Mouse (Mus musculus): Measurements from ENCODE around the gene Abi1. TPM values are rescaled to one million over a fixed set of nuclear protein-coding genes. Genes with fewer than 3 reads are reported as not detected.
"Not testable (repeated sequence)": the region's sequence is repeated elsewhere in the genome, so short reads cannot be mapped to it uniquely, and the experiment has no call there.

The Abi1 gene
- polyA plus RNA-seq, 1 experiment from 2014 or later, result 43.7 TPM

DNA sequence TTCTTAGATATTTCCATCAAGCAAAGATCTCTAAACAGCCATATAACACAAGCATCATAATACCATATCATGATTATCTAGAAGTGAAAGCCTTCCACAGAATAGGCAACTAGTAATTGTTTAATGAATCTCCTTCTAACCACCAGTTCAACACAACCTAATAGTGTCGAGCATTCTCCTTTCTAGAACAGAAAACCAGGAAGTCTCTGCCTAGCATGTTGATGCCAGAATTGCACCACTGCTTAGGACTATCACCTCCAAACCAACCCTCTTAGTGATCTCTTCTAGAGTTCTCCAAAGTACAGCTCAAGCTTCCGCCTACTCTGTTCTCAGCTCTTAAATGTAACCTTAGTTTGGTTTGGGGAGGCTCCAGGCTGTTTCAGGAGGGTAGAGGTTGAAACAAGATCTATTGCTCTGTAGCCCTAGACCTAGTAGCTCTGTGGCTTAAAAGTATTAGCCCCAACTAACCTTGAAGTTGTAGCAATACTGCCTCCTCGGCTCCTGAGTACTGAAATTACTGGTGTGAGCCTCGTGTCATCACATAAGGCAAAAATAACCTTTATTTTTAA is 16.2 kb downstream of the Abi1 start:
- 91% methylated on average over 4 of the region's 4 CpGs for WGBS
- Histone ChIP-seq H3K27ac (replicated peaks; ENCODE audit: low read depth, low read length) (no peak overlapping the region), H3K9ac (ENCODE audit: low read length) (no peak overlapping the region), H3K27me3 (ENCODE audit: control insufficient read depth, insufficient read depth, low read length) (no peaks in the 10 kb centered on the region), H3K4me3 (ENCODE audit: low read depth, low read length) (no peak overlapping the region), H3K36me3 (ENCODE audit: control insufficient read depth, insufficient read depth, low read length) (no peaks in the 10 kb centered on the region), H3K9me3 (ENCODE audit: control insufficient read depth, low read length) (no peaks in the 10 kb centered on the region), H3K4me1 (ENCODE audit: control insufficient read depth, insufficient read depth, low read length) (no peaks in the 10 kb centered on the region), H3K4me2 (ENCODE audit: low read depth, severe bottlenecking) (no peak overlapping the region)
- DNase-seq (ENCODE audit: low spot score), result no peak
- no peak for ATAC-seq (ENCODE audit: insufficient number of reproducible peaks, low FRiP score, low TSS enrichment, low read depth)

DNA sequence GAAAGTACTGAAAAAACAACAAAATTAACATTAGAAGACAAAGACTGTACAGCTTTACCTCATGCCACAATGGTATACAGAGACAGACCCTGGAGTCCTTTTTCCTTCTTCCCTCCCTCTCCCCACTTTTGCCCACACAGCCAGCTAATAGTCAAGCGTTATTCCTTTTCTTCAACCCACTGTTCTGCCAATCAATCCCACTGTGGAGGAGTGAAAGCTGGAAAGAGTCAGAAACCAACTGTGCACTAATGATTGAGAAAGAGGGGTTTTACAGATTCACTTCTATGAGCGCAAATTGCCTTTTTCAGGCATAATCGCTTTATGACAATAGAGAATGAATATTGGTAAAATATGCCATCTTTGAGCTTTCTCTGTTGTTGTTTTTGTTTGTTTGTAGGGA is 17.0 kb downstream of the Abi1 start:
- WGBS, result 90% methylated on average over 3 of the region's 3 CpGs
- Histone ChIP-seq H3K27me3 (ENCODE audit: control insufficient read depth, insufficient read depth, low read length) (no peaks in the 10 kb centered on the region), H3K4me3 (ENCODE audit: low read depth, low read length) (no peak overlapping the region), H3K4me2 (ENCODE audit: low read depth, severe bottlenecking) (no peak overlapping the region), H3K36me3 (ENCODE audit: control insufficient read depth, insufficient read depth, low read length) (no peaks in the 10 kb centered on the region), H3K9me3 (ENCODE audit: control insufficient read depth, low read length) (no peaks in the 10 kb centered on the region), H3K9ac (ENCODE audit: low read length) (no peak overlapping the region), H3K27ac (replicated peaks; ENCODE audit: low read depth, low read length) (no peak overlapping the region), H3K4me1 (ENCODE audit: control insufficient read depth, insufficient read depth, low read length) (no peaks in the 10 kb centered on the region)
- no peak for ATAC-seq (ENCODE audit: insufficient number of reproducible peaks, low FRiP score, low TSS enrichment, low read depth)
- DNase-seq (ENCODE audit: low spot score), result no peak

DNA sequence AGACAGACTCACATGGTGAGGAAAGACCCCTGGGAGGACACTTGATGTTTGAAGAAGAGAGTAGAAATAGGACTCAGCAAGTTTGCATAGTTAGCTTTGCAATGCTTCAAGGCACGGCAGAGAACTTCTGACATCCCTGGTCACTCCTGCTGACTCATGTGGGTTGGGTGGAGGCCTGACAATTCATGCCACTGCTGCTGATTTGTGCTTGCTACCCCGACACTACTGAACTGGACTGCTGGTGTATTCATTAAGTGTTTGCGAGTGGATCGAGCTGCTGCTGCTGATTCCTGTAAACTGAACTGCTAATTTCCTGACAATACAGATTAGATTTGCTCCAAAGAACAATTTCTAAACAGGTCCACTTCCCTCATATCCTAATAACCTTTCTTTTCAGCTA is 18.3 kb downstream of the Abi1 start:
- no peaks in the 10 kb centered on the region for H3K27me3 ChIP-seq (ENCODE audit: control insufficient read depth, insufficient read depth, low read length)
- 66% methylated on average over 4 of the region's 4 CpGs for WGBS

DNA sequence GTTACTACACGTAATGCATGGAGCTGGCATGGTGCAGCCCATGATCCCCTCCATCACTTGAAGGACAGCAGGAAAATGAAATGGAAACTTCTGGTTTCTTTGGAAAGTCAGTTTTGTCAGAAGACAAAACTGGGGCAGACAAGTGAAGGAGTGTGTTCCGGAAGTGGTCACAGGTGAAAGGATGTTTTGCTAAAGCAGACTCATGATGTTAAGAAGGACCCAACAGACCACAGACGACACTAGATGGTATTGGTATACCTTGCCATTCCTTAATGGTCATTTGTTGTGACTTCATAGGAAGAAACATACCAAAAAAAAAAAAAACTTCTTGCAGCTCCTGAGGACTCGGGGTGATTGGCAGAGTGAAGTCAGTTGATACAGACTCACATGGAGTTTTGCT is 18.7 kb downstream of the Abi1 start:
- Histone ChIP-seq H3K27me3 (ENCODE audit: control insufficient read depth, insufficient read depth, low read length) (no peaks in the 10 kb centered on the region), H3K9ac (ENCODE audit: low read length) (no peak overlapping the region), H3K27ac (replicated peaks; ENCODE audit: low read depth, low read length) (no peak overlapping the region), H3K9me3 (ENCODE audit: control insufficient read depth, low read length) (no peaks in the 10 kb centered on the region), H3K4me1 (ENCODE audit: control insufficient read depth, insufficient read depth, low read length) (no peaks in the 10 kb centered on the region), H3K36me3 (ENCODE audit: control insufficient read depth, insufficient read depth, low read length) (no peaks in the 10 kb centered on the region), H3K4me2 (ENCODE audit: low read depth, severe bottlenecking) (no peak overlapping the region), H3K4me3 (ENCODE audit: low read depth, low read length) (no peak overlapping the region)
- 90% methylated on average over 4 of the region's 4 CpGs for WGBS
- ATAC-seq (ENCODE audit: insufficient number of reproducible peaks, low FRiP score, low TSS enrichment, low read depth), result no peak
- no peak for DNase-seq (ENCODE audit: low spot score)

More for the DNA sequence above, 18.3 kb downstream of the Abi1 start:
- no peak for ATAC-seq (ENCODE audit: insufficient number of reproducible peaks, low FRiP score, low TSS enrichment, low read depth)
- H3K36me3 ChIP-seq (ENCODE audit: control insufficient read depth, insufficient read depth, low read length), result no peaks in the 10 kb centered on the region
- H3K27ac ChIP-seq (replicated peaks; ENCODE audit: low read depth, low read length), result no peak overlapping the region
- H3K4me2 ChIP-seq (ENCODE audit: low read depth, severe bottlenecking), result no peak overlapping the region
- no peak overlapping the region for H3K4me3 ChIP-seq (ENCODE audit: low read depth, low read length)
- H3K9ac ChIP-seq (ENCODE audit: low read length), result no peak overlapping the region
- H3K9me3 ChIP-seq (ENCODE audit: control insufficient read depth, low read length), result no peaks in the 10 kb centered on the region
- no peaks in the 10 kb centered on the region for H3K4me1 ChIP-seq (ENCODE audit: control insufficient read depth, insufficient read depth, low read length)
- no peak for DNase-seq (ENCODE audit: low spot score)

DNA sequence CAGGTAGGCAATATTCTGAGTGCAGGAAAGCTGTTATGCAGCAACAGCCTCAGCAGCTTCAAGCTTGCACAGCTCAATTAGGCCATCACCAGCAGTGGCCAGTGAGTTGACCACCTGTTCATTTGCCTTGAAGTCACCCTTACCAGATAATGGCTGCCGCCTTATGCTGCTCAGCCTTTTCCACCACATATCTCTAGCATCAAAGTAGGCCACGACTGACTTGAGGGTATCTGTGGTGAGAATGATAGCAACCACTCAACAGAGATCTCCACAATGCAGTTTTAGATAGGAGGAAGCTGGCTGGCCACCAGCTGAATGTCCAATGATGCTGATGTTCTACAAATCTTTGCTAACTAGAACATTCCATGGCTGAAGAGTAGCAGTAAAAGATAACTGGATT is 20.9 kb downstream of the Abi1 start:
- ATAC-seq (ENCODE audit: insufficient number of reproducible peaks, low FRiP score, low TSS enrichment, low read depth), result no peak
- Histone ChIP-seq H3K36me3 (ENCODE audit: control insufficient read depth, insufficient read depth, low read length) (no peaks in the 10 kb centered on the region), H3K27ac (replicated peaks; ENCODE audit: low read depth, low read length) (no peak overlapping the region), H3K4me1 (ENCODE audit: control insufficient read depth, insufficient read depth, low read length) (no peaks in the 10 kb centered on the region), H3K9ac (ENCODE audit: low read length) (no peak overlapping the region), H3K4me3 (ENCODE audit: low read depth, low read length) (no peak overlapping the region), H3K27me3 (ENCODE audit: control insufficient read depth, insufficient read depth, low read length) (no peaks in the 10 kb centered on the region), H3K9me3 (ENCODE audit: control insufficient read depth, low read length) (no peaks in the 10 kb centered on the region), H3K4me2 (ENCODE audit: low read depth, severe bottlenecking) (no peak overlapping the region)
- DNase-seq (ENCODE audit: low spot score), result no peak
- 91% methylated on average over 2 of the region's 2 CpGs for WGBS

DNA sequence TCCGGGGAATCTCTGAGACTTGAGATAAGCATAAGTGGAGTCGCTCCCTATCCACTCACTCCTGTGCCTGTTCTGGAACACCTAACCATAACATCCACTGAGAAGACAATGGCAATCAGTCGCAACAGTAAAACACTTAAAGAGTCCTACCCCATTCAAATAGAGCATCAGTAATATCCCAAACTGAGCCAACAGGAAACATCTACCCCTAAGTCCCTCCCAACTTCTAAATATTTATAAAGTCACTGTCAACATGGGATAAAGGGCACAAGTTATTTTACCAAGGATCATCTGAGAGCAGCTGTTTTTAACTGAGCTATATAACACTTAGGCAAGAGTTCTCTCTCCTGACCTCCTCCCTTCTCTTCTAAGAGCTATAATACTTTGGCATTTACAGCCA is 23.9 kb downstream of the Abi1 start:
- WGBS, result 82% methylated on average over 3 of the region's 3 CpGs

DNA sequence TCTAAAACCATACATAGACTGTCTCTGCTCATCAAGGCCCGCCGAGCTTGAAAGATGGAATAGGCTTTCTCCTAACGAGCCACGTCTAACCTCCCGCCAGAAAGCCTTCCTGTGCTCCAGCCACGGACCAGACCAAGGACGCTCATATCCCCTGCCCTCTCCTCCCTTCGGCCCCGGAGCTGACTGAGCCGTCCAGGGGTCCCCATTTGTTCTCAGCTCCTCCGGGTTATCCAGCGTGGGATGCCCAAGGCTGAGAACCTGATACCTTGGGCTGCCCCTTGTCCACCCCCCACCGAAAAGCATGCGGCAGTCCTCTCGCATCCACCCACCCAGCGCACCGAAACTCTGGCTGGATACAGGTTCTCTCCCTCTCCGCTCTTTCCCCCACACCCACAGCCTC is 24.7 kb downstream of the Abi1 start:
- Histone ChIP-seq H3K4me1 (ENCODE audit: control insufficient read depth, insufficient read depth, low read length) (no peaks in the 10 kb centered on the region), H3K4me2 (ENCODE audit: low read depth, severe bottlenecking) (no peak overlapping the region), H3K27me3 (ENCODE audit: control insufficient read depth, insufficient read depth, low read length) (no peaks in the 10 kb centered on the region), H3K9me3 (ENCODE audit: control insufficient read depth, low read length) (no peaks in the 10 kb centered on the region), H3K4me3 (ENCODE audit: low read depth, low read length) (no peak overlapping the region), H3K9ac (ENCODE audit: low read length) (no peak overlapping the region), H3K36me3 (ENCODE audit: control insufficient read depth, insufficient read depth, low read length) (no peaks in the 10 kb centered on the region), H3K27ac (replicated peaks; ENCODE audit: low read depth, low read length) (no peak overlapping the region)
- WGBS, result 42% methylated on average over 18 of the region's 18 CpGs
- DNase-seq (ENCODE audit: low spot score) (peak; percentile 18), ATAC-seq (ENCODE audit: insufficient number of reproducible peaks, low FRiP score, low TSS enrichment, low read depth) (no peak)

More for the DNA sequence above, 23.9 kb downstream of the Abi1 start:
- H3K27ac ChIP-seq (replicated peaks; ENCODE audit: low read depth, low read length), result no peak overlapping the region
- H3K36me3 ChIP-seq (ENCODE audit: control insufficient read depth, insufficient read depth, low read length), result no peaks in the 10 kb centered on the region
- H3K9ac ChIP-seq (ENCODE audit: low read length), result no peak overlapping the region
- DNase-seq (ENCODE audit: low spot score) (no peak), ATAC-seq (ENCODE audit: insufficient number of reproducible peaks, low FRiP score, low TSS enrichment, low read depth) (no peak)
- H3K9me3 ChIP-seq (ENCODE audit: control insufficient read depth, low read length), result no peaks in the 10 kb centered on the region
- H3K4me2 ChIP-seq (ENCODE audit: low read depth, severe bottlenecking), result no peak overlapping the region
- H3K27me3 ChIP-seq (ENCODE audit: control insufficient read depth, insufficient read depth, low read length), result no peaks in the 10 kb centered on the region
- no peak overlapping the region for H3K4me3 ChIP-seq (ENCODE audit: low read depth, low read length)
- no peaks in the 10 kb centered on the region for H3K4me1 ChIP-seq (ENCODE audit: control insufficient read depth, insufficient read depth, low read length)

DNA sequence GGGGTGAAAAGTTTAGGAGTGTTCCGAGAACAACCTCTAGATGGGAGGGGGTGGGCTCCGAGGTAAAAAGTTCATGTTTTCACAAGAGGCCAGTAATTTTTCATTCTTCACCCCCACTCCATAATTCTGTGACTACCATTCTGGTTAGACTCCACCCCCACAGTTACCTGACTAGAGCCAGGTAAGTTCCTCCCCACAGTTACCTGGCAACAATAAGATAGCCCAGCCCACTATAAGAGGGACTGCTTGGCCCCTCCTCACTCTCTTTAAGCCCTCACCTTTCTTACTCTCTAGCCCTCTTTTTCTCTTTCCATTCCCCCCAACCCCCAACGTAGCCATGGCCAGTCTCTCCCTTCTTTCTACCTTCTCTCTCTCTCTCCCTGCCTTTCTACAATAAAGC is 25.1 kb downstream of the Abi1 start:
- H3K4me3 ChIP-seq (ENCODE audit: low read depth, low read length); H3K36me3 ChIP-seq (ENCODE audit: control insufficient read depth, insufficient read depth, low read length); H3K9ac ChIP-seq (ENCODE audit: low read length); DNase-seq (ENCODE audit: low spot score); H3K9me3 ChIP-seq (ENCODE audit: control insufficient read depth, low read length); H3K4me2 ChIP-seq (ENCODE audit: low read depth, severe bottlenecking); H3K4me1 ChIP-seq (ENCODE audit: control insufficient read depth, insufficient read depth, low read length); ATAC-seq (ENCODE audit: insufficient number of reproducible peaks, low FRiP score, low TSS enrichment, low read depth); H3K27ac ChIP-seq (replicated peaks; ENCODE audit: low read depth, low read length); H3K27me3 ChIP-seq (ENCODE audit: control insufficient read depth, insufficient read depth, low read length): not testable (repeated sequence)
- WGBS, result 58% methylated on average over 2 of the region's 3 CpGs

DNA sequence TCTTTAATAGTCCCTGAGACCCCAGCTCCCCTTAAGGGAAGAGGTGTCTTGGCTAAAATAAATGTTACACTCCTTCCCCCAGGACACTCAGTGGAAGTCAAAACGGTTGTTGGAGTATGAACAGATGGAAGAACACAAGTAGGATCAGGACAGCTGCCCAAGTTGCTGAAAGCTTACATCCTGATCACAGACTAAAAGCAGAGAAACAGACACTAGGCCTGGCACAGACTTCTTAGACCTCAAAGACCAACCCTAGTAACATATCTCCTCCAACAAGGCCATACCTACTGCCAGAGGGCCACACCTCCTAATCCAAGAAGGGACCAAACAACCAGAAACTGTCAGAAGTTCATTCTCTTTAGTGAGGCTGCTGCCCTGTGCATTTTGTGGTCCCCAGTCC is 31.8 kb downstream of the Abi1 start:
- no peaks in the 10 kb centered on the region for H3K9me3 ChIP-seq (ENCODE audit: control insufficient read depth, low read length)

More for the DNA sequence above, 31.8 kb downstream of the Abi1 start:
- Histone ChIP-seq H3K4me1 (ENCODE audit: control insufficient read depth, insufficient read depth, low read length) (no peaks in the 10 kb centered on the region), H3K36me3 (ENCODE audit: control insufficient read depth, insufficient read depth, low read length) (peaks cover 2% of the 10 kb centered on the region; the same call in 1 of the 2 replicates), H3K27me3 (ENCODE audit: control insufficient read depth, insufficient read depth, low read length) (no peaks in the 10 kb centered on the region), H3K9ac (ENCODE audit: low read length) (no peak overlapping the region), H3K27ac (replicated peaks; ENCODE audit: low read depth, low read length) (no peak overlapping the region), H3K4me2 (ENCODE audit: low read depth, severe bottlenecking) (no peak overlapping the region), H3K4me3 (ENCODE audit: low read depth, low read length) (no peak overlapping the region)
- ATAC-seq (ENCODE audit: insufficient number of reproducible peaks, low FRiP score, low TSS enrichment, low read depth) (no peak), DNase-seq (ENCODE audit: low spot score) (no peak)
- 87% methylated on average over 1 of the region's 1 CpGs for WGBS

All from limb, embryonic 11.5 days (tissue).